Mouse (Mus musculus) lung, postnatal 0 days (tissue): Measurements from ENCODE around the gene Nsmf. TPM values are rescaled to one million over a fixed set of nuclear protein-coding genes. Genes with fewer than 3 reads are reported as not detected.

Source experiments
- ATAC-seq: fragments of 200-750 bp; cut with Nextera tagmentation; 2 replicates; pipeline ENCODE4 v1.8.0; 2017; ENCODE audit warnings: moderate library complexity
- DNase-seq: peaks from one replicate; pipeline ENCODE4 v3.0.0-alpha.2; 2016; ENCODE audit warnings: low spot score
- H3K27ac ChIP-seq: fragments of 300-500 bp; sonication (generic); 2 replicates; pipeline ENCODE4 v1.5.1; 2014; ENCODE audit warnings: antibody characterized with exemption, mild to moderate bottlenecking, low read length, mixed read lengths
- H3K27me3 ChIP-seq: fragments of 300-500 bp; sonication (generic); replicated peaks from 2 replicates; pipeline ENCODE4 v1.6.1; 2014; ENCODE audit warnings: low read length, mixed read lengths; ENCODE audit not compliant: insufficient read depth
- H3K36me3 ChIP-seq: fragments of 300-500 bp; sonication (generic); 2 replicates; pipeline ENCODE4 v1.6.1; 2014; ENCODE audit warnings: low read length, mixed read lengths; ENCODE audit not compliant: insufficient read depth
- H3K4me1 ChIP-seq: fragments of 300-500 bp; sonication (generic); 2 replicates; pipeline ENCODE4 v1.6.1; 2014; ENCODE audit warnings: antibody characterized with exemption, low read depth, low read length, mixed read lengths; ENCODE audit not compliant: insufficient read depth
- H3K4me2 ChIP-seq: fragments of 300-500 bp; sonication (generic); replicated peaks from 2 replicates; pipeline ENCODE4 v1.6.1; 2014; ENCODE audit warnings: low read depth, mild to moderate bottlenecking, low read length, moderate library complexity, mixed read lengths
- H3K4me3 ChIP-seq: fragments of 300-500 bp; sonication (generic); 2 replicates; pipeline ENCODE4 v1.5.1; 2014; ENCODE audit warnings: low read depth, low read length
- H3K9ac ChIP-seq: fragments of 300-500 bp; sonication (generic); replicated peaks from 2 replicates; pipeline ENCODE4 v1.6.1; 2014; ENCODE audit warnings: low read depth, mild to moderate bottlenecking
- H3K9me3 ChIP-seq: fragments of 300-500 bp; sonication (generic); 2 replicates; pipeline ENCODE4 v1.6.1; 2016; ENCODE audit warnings: low read length, mixed read lengths
- CTCF ChIP-seq: IDR thresholded peaks from 2 replicates; pipeline ENCODE4 v1.5.1; 2016; ENCODE audit warnings: antibody characterized with exemption, mild to moderate bottlenecking
- EP300 ChIP-seq: IDR thresholded peaks from 2 replicates; pipeline ENCODE4 v1.6.1; 2016; ENCODE audit warnings: antibody characterized with exemption, mild to moderate bottlenecking, control low read depth
- WGBS: fragments of 180-500 bp; shearing (Covaris S2); extraction: QIAGEN DNeasy Blood & Tissue Kit; methylation state at CpG from one replicate; pipeline ENCODE4 v1.1.7; 2014; 5-methylcytosine and 5-hydroxymethylcytosine counted together
- polyA plus RNA-seq: library from polyadenylated mRNA; unstranded; fragments of >200 nt; fragmentation: Nextera tagmentation; extraction: Ambion mirVana; gene quantifications from 2 replicates; pipeline ENCODE4 v1.2.1, GENCODE M21; 2015

Nsmf gene
- polyA plus RNA-seq, 1 experiment from 2014 or later = 50.2 TPM

- Histone ChIP-seq H3K4me1 (no peaks in the 10 kb centered on the region), H3K27me3 (no peaks in the 10 kb centered on the region), H3K9me3 (no peaks in the 10 kb centered on the region), H3K36me3 (no peaks in the 10 kb centered on the region), H3K27ac (no peak overlapping the region), H3K4me3 (no peak overlapping the region; the same call in 1 of the 2 replicates), H3K4me2 (peak overlapping the region; percentile 37), H3K9ac (no peak overlapping the region)
- ATAC-seq = peak; percentile 42
- WGBS = 38% methylated on average over 17 of the region's 17 CpGs
- DNase-seq = no peak
- TF ChIP-seq EP300 (no peak), CTCF (no peak)
Observed at GRCm38 (mm10) chr2:25094785-25095108, 40.6 kb downstream of the Nsmf start.

- H3K36me3 ChIP-seq = no peaks in the 10 kb centered on the region
- H3K27ac ChIP-seq = no peak within 1 kb of the TSS
- DNase-seq (peak; percentile 77), ATAC-seq (peak; percentile 81)
- no peaks in the 10 kb centered on the region for H3K9me3 ChIP-seq
- TF ChIP-seq EP300 (no peak), CTCF (peak; percentile 47)
- no peaks in the 10 kb centered on the region for H3K27me3 ChIP-seq
- no peaks in the 10 kb centered on the region for H3K4me1 ChIP-seq
- no peak within 1 kb of the TSS for H3K9ac ChIP-seq
- H3K4me3 ChIP-seq = no peak within 1 kb of the TSS; the same call in 1 of the 2 replicates
- WGBS = 35% methylated on average over 28 of the region's 28 CpGs
- H3K4me2 ChIP-seq = peak within 1 kb of the TSS; percentile 37
Observed at GRCm38 (mm10) chr2:25095109-25095850, 41.1 kb downstream of the Nsmf start, which contains the start of gene Noxa1. Noxa1 (minus strand) TSS chr2:25095149.

GRCm38 (mm10) chr2:25098005-25098615 is 44.0 kb downstream of the Nsmf start:
- TF ChIP-seq CTCF (no peak), EP300 (no peak)
- no peaks in the 10 kb centered on the region for H3K36me3 ChIP-seq
- H3K27me3 ChIP-seq = no peaks in the 10 kb centered on the region
- no peaks in the 10 kb centered on the region for H3K4me1 ChIP-seq
- no peak for DNase-seq
- no peak for ATAC-seq
- no peak overlapping the region for H3K4me3 ChIP-seq
- no peak overlapping the region for H3K27ac ChIP-seq
- H3K4me2 ChIP-seq = no peak overlapping the region
- WGBS = 65% methylated on average over 3 of the region's 3 CpGs
- no peak overlapping the region for H3K9ac ChIP-seq
- no peaks in the 10 kb centered on the region for H3K9me3 ChIP-seq

- Histone ChIP-seq H3K36me3 (no peaks in the 10 kb centered on the region), H3K9me3 (no peaks in the 10 kb centered on the region), H3K9ac (no peak overlapping the region), H3K27me3 (no peaks in the 10 kb centered on the region), H3K27ac (no peak overlapping the region), H3K4me1 (no peaks in the 10 kb centered on the region), H3K4me2 (no peak overlapping the region), H3K4me3 (no peak overlapping the region)
- TF ChIP-seq CTCF (peak; percentile 72), EP300 (no peak)
- ATAC-seq (peak; percentile 62), DNase-seq (peak; percentile 73)
- WGBS = 40% methylated on average over 5 of the region's 5 CpGs
Observed at GRCm38 (mm10) chr2:25098956-25099355, 44.8 kb downstream of the Nsmf start.

GRCm38 (mm10) chr2:25099703-25100102 is 45.5 kb downstream of the Nsmf start:
- Histone ChIP-seq H3K9ac (no peak overlapping the region), H3K36me3 (no peaks in the 10 kb centered on the region), H3K27ac (no peak overlapping the region), H3K4me3 (no peak overlapping the region), H3K9me3 (no peaks in the 10 kb centered on the region), H3K4me1 (no peaks in the 10 kb centered on the region), H3K27me3 (no peaks in the 10 kb centered on the region), H3K4me2 (no peak overlapping the region)
- DNase-seq (no peak), ATAC-seq (no peak)
- WGBS = 66% methylated on average over 3 of the region's 3 CpGs
- no peak for TF ChIP-seq EP300
- TF ChIP-seq CTCF = no peak

GRCm38 (mm10) chr2:25104122-25104521 is 50.0 kb downstream of the Nsmf start:
- Histone ChIP-seq H3K9me3 (no peaks in the 10 kb centered on the region), H3K4me2 (no peak overlapping the region), H3K27ac (0 out of 2 replicates have a peak overlapping the region, but pooled peaks have one; percentile 6), H3K9ac (no peak overlapping the region), H3K36me3 (no peaks in the 10 kb centered on the region), H3K4me3 (no peak overlapping the region), H3K27me3 (no peaks in the 10 kb centered on the region), H3K4me1 (peaks cover 7% of the 10 kb centered on the region; the same call in 1 of the 2 replicates)
- DNase-seq (no peak), ATAC-seq (no peak)
- no peak for TF ChIP-seq CTCF
- TF ChIP-seq EP300 = no peak
- 91% methylated on average over 2 of the region's 2 CpGs for WGBS
